Mouse (Mus musculus) MEL (cell line): ENCODE results near the gene Rftn2. TPM values are rescaled to one million over a fixed set of nuclear protein-coding genes. Genes with fewer than 3 reads are reported as not detected.

Experiments used
- DNase-seq: peaks from one replicate; pipeline ENCODE4 v3.0.0; 2011; ENCODE audit warnings: low read depth, low spot score
- H3K27ac ChIP-seq: 2 replicates; pipeline ENCODE4 v1.5.1; 2012; ENCODE audit warnings: low read depth, mild to moderate bottlenecking, control low read depth, low read length, moderate library complexity; ENCODE audit not compliant: control insufficient read depth
- H3K27me3 ChIP-seq, 2 experiments: fragments of 150-350 bp in 1 of 2; sonication (generic) in 1 of 2; 2 replicates each; pipeline ENCODE4 v1.6.1; 2012; ENCODE audit warnings: low read length in 2 of 2, mild to moderate bottlenecking in 2 of 2, improper control_type of control experiment in 1 of 2, moderate library complexity in 1 of 2; ENCODE audit not compliant: insufficient read depth in 2 of 2, control insufficient read depth in 1 of 2
- H3K36me3 ChIP-seq, 2 experiments: 2 replicates each; pipeline ENCODE4 v1.6.1; 2012 to 2014; ENCODE audit warnings: low read length in 2 of 2, improper control_type of control experiment in 1 of 2, inconsistent platforms in 1 of 2, mild to moderate bottlenecking in 1 of 2; ENCODE audit not compliant: insufficient read depth in 2 of 2, control insufficient read depth in 1 of 2
- H3K4me1 ChIP-seq, 2 experiments: fragments of 150-350 bp in 1 of 2; sonication (generic) in 1 of 2; 2 replicates each; pipeline ENCODE4 v1.6.1; 2012; ENCODE audit warnings: low read length in 2 of 2, improper control_type of control experiment in 1 of 2, mild to moderate bottlenecking in 1 of 2; ENCODE audit not compliant: insufficient read depth in 2 of 2, control insufficient read depth in 1 of 2
- H3K4me3 ChIP-seq, 2 experiments: fragments of 150-350 bp in 1 of 2; sonication (generic) in 1 of 2; 2 replicates each; pipeline ENCODE4 v1.5.1; 2012; ENCODE audit warnings: low read depth in 2 of 2, low read length in 2 of 2, mild to moderate bottlenecking in 2 of 2, moderate library complexity in 2 of 2, control low read depth in 1 of 2, improper control_type of control experiment in 1 of 2; ENCODE audit not compliant: control insufficient read depth in 1 of 2, insufficient read depth in 1 of 2
- H3K79me2 ChIP-seq: 2 replicates; pipeline ENCODE4 v1.6.1; 2012; ENCODE audit warnings: mild to moderate bottlenecking, low read length, moderate library complexity; ENCODE audit not compliant: control insufficient read depth, poor library complexity, insufficient read depth
- H3K9ac ChIP-seq: 2 replicates; pipeline ENCODE4 v1.6.1; 2012; ENCODE audit warnings: low read depth, mild to moderate bottlenecking, control low read depth, low read length, moderate library complexity; ENCODE audit not compliant: control insufficient read depth, poor library complexity, severe bottlenecking
- H3K9me3 ChIP-seq: fragments of 150-350 bp; sonication (generic); replicated peaks from 2 replicates; pipeline ENCODE4 v1.6.1; 2012; ENCODE audit warnings: mild to moderate bottlenecking, low read length, improper control_type of control experiment, moderate library complexity; ENCODE audit not compliant: insufficient read depth
- CHD1 ChIP-seq: IDR thresholded peaks from 2 replicates; pipeline ENCODE4 v1.6.1; 2012; ENCODE audit warnings: low read depth, mild to moderate bottlenecking, inconsistent platforms, low read length, improper control_type of control experiment
- CTCF ChIP-seq, 3 experiments: IDR thresholded peaks in 2 of 3; conservative IDR thresholded peaks in 1 of 3; 2 replicates each; pipeline ENCODE4 v1.5.1; 2011 to 2012; ENCODE audit warnings: low read length in 3 of 3, low read depth in 2 of 3, mild to moderate bottlenecking in 2 of 3, improper control_type of control experiment in 1 of 3, inconsistent platforms in 1 of 3, mixed read lengths in 1 of 3, moderate library complexity in 1 of 3; ENCODE audit not compliant: control insufficient read depth in 1 of 3, insufficient read depth in 1 of 3, poor library complexity in 1 of 3, severe bottlenecking in 1 of 3
- E2F4 ChIP-seq: IDR thresholded peaks from 2 replicates; pipeline ENCODE4 v1.6.1; 2011; ENCODE audit warnings: low read depth, low read length, improper control_type of control experiment, borderline replicate concordance
- ELF1 ChIP-seq: IDR thresholded peaks from 2 replicates; pipeline ENCODE4 v1.6.1; 2014; ENCODE audit warnings: low read depth, mild to moderate bottlenecking, inconsistent platforms, low read length, improper control_type of control experiment, moderate library complexity
- EP300 ChIP-seq, 2 experiments: IDR thresholded peaks; 2 replicates each; pipeline ENCODE4 v1.6.1; 2011; ENCODE audit warnings: improper control_type of control experiment in 2 of 2, low read length in 2 of 2, low read depth in 1 of 2, mild to moderate bottlenecking in 1 of 2
- ETS1 ChIP-seq: IDR thresholded peaks from 2 replicates; pipeline ENCODE4 v1.6.1; 2012; ENCODE audit warnings: low read depth, mild to moderate bottlenecking, inconsistent platforms, low read length, improper control_type of control experiment, moderate library complexity
- GABPA ChIP-seq: IDR thresholded peaks from 2 replicates; pipeline ENCODE4 v1.6.1; 2012; ENCODE audit warnings: low read depth, mild to moderate bottlenecking, inconsistent platforms, low read length, improper control_type of control experiment, moderate library complexity
- MAZ ChIP-seq: IDR thresholded peaks from 2 replicates; pipeline ENCODE4 v1.6.1; 2012; ENCODE audit warnings: low read depth, mild to moderate bottlenecking, inconsistent platforms, low read length, improper control_type of control experiment
- NRF1 ChIP-seq: IDR thresholded peaks from 2 replicates; pipeline ENCODE4 v1.6.1; 2014; ENCODE audit warnings: low read depth, mild to moderate bottlenecking, inconsistent platforms, low read length, improper control_type of control experiment, moderate library complexity; ENCODE audit not compliant: poor library complexity, insufficient read depth, severe bottlenecking
- RAD21 ChIP-seq: IDR thresholded peaks from 2 replicates; pipeline ENCODE4 v1.6.1; 2011; ENCODE audit warnings: mild to moderate bottlenecking, low read depth, low read length, improper control_type of control experiment
- SMC3 ChIP-seq: IDR thresholded peaks from 2 replicates; pipeline ENCODE4 v1.6.1; 2011; ENCODE audit warnings: low read depth, low read length, improper control_type of control experiment
- TCF12 ChIP-seq: IDR thresholded peaks from 2 replicates; pipeline ENCODE4 v1.6.1; 2014; ENCODE audit warnings: low read depth, mild to moderate bottlenecking, inconsistent platforms, low read length, improper control_type of control experiment, moderate library complexity
- ZC3H11A ChIP-seq: IDR thresholded peaks from 2 replicates; pipeline ENCODE4 v1.6.1; 2012; ENCODE audit warnings: low read depth, mild to moderate bottlenecking, inconsistent platforms, low read length, improper control_type of control experiment
- polyA plus RNA-seq, 2 experiments: library from polyadenylated mRNA; stranded (reverse) in 1 of 2; unstranded in 1 of 2; fragments of >175 nt in 1 of 2; fragments of >200 nt in 1 of 2; gene quantifications; 2 replicates each; pipeline versions ENCODE4 v1.2.1 to v1.2.4; 2012; ENCODE audit warnings: low replicate concordance in 2 of 2, low read depth in 1 of 2; ENCODE audit not compliant: insufficient read length in 2 of 2, insufficient read depth in 1 of 2, missing spikeins in 1 of 2
- total RNA-seq: library from RNA; depleted of rRNA; stranded (reverse); fragments of 300-350 nt; gene quantifications from 2 replicates; pipeline ENCODE4 v1.2.3, GENCODE M21; 2012; rRNA removed

Gene Rftn2
- not detected in 2 replicates for total RNA-seq
- polyA plus RNA-seq, result under 1 TPM in 1 of 2 experiments, not detected in 1; 0.01 TPM

DNA sequence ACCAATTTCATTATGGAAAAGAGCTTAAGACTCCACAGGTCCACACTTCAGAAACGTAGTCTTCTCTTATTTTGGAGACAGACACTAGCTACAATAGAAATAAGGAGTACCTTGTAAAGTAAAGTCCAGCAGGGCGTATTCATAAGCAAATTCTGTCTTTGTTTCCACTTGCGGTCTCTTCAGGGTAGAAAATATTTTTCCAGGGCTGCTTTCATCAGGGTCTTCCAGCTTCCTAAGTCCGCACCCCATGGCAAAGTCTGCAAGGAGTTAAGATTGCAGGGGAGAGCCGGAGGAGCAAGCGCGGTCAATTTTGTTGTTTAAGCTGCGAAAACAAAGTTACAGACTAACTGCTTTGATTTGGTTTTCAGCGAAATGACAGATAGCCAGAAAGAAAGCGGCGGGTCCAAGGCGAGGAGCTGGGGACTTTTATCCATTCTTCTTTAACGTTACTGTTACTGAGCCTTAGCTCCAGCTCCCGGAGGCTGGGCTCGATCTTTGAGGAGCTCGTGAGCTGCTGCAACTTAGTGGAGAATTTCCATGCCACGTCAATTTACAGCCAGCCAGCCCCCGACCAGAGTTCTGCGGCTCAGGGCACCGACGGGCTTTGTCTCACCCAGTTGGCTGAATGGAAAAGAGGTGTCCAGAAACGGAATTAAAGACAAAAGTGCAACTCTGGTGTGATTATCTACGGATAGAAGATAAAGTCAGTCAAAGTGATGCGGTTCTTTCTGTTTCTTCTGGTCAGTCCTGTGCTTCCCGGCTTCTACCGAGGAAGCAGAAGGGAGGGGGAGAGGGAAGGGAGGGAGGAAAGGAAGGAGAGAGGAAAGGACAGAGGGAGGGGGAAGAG lies at the start of gene Rftn2:
Gene Rftn2, minus strand, starts transcription at position 772 of the 847 bp plus-strand sequence.
- Histone ChIP-seq H3K79me2 (no peaks in the 10 kb centered on the region), H3K9me3 (no peaks in the 10 kb centered on the region), H3K36me3 (no peaks in the 10 kb centered on the region), H3K4me3 (no peak within 1 kb of the TSS), H3K4me1 (no peaks in the 10 kb centered on the region), H3K9ac (no peak within 1 kb of the TSS), H3K27ac (no peak within 1 kb of the TSS), H3K27me3 (peaks cover 0 to 1% of the 10 kb centered on the region in 2 experiments)
- DNase-seq, result no peak
- TF ChIP-seq ELF1, result no peak
- no peak for TF ChIP-seq ETS1

DNA sequence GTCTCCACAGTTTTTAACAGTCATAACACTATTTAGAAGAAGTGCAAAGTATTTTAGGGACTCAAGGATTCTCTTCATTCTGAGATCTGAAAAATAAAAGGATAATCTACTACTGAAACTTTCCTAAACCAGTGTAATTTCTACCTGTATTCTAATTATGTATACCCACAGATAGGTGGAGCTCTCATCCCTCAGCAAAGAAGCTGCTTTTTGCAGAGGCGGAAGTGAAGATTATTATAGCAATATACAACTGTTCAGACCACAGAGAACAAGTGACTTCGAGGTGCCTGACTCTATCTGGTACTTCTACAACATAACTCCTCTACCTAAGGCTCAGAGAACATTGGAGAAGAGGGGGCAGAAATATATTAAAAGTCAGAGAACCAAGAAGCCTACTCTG lies 38.9 kb upstream of the Rftn2 start:
- H3K9ac ChIP-seq, result no peak overlapping the region
- no peak for TF ChIP-seq TCF12
- peak; percentile 71 for TF ChIP-seq RAD21
- no peak for TF ChIP-seq MAZ
- no peak for TF ChIP-seq E2F4
- no peak for TF ChIP-seq CHD1
- TF ChIP-seq ETS1, result no peak
- peak; percentile 73; the same call in 1 of the 2 replicates for TF ChIP-seq ELF1
- TF ChIP-seq EP300 (IDR thresholded peaks at IDR 0.05; ENCODE audit: low read depth in 1 of 2, low read length in 2 of 2), result no peak
- peak; percentile 2 to 72 (median 15); a peak in 2 of 6 replicates for TF ChIP-seq CTCF (IDR thresholded peaks at IDR 0.05 in 2 of 3, conservative IDR thresholded peaks at IDR 0.05 in 1 of 3; ENCODE audit: control insufficient read depth in 1 of 3, insufficient read depth in 1 of 3, low read depth in 2 of 3, low read length in 3 of 3, poor library complexity in 1 of 3, severe bottlenecking in 1 of 3)
- TF ChIP-seq NRF1, result no peak
- TF ChIP-seq SMC3, result peak; percentile 48
- no peak for TF ChIP-seq GABPA
- 0 out of 2 replicates have a peak, but pooled peaks have one; percentile 9 for TF ChIP-seq ZC3H11A
- TF ChIP-seq, all 39 proteins: peak for 5
- H3K9me3 ChIP-seq, result no peaks in the 10 kb centered on the region
- H3K36me3 ChIP-seq, result peaks cover 0 to 19% of the 10 kb centered on the region in 2 experiments; a peak in 2 of 4 replicates
- H3K27ac ChIP-seq, result peak overlapping the region; percentile 89
- H3K4me1 ChIP-seq, result peaks cover 13 to 14% of the 10 kb centered on the region in 2 experiments
- H3K4me3 ChIP-seq, result no peak overlapping the region
- H3K27me3 ChIP-seq, result no peaks in the 10 kb centered on the region
- no peaks in the 10 kb centered on the region for H3K79me2 ChIP-seq
- DNase-seq, result peak; percentile 68
